Mouse (Mus musculus) T-helper 17 cell (primary cell): ENCODE data around the gene Inpp5d.

ENCODE experiments used
- in situ Hi-C, 2 experiments: fragments of 300-600 bp; cut with MboI, MseI; formaldehyde crosslinking; loops; 1 replicate in 1 of 2; 2 replicates in 1 of 2; pipeline ENCODE4 v1.15.1; 2025; ENCODE audit warnings: high pct_unique_total_duplicates in 2 of 2

The Inpp5d gene

DNA sequence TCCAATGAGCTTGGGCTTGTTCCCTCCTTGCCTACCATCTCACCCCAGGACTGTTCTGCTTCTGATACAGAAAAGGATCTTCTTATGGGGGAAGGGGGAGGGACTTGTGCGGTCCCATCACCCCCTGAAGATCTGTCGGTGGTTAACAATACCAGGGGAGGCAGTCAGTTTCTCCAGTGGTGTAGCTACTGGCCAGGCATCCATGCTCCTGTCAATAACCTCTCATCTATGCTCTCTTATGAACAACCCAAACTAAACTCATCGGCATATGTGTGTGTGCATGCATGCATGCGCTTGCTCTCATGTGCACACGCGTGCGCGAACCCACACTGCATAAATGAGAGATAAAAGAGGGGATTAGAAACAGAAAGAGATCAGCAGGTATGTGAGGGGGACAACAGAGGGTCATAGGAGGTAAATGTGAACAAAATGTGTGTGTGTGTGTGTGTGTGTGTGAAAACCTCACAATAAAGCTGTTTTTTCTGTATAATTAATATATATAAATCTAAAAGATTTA lies 29.9 kb downstream of the Inpp5d start:
- in situ Hi-C loops, result loop anchor here in 1 of 2 experiments (10.0 to 25.0 kb wide), 3 partner anchors 45 to 1412 kb away; partner anchors contain the start of gene Sh3bp4

GRCm38 (mm10) chr1:87650611-87651079 lies 30.5 kb downstream of the Inpp5d start:
- in situ Hi-C loops, result loop anchor here in 1 of 2 experiments (10.0 kb wide), 1 partner anchor 46 kb away; no protein-coding TSS in a partner anchor

DNA sequence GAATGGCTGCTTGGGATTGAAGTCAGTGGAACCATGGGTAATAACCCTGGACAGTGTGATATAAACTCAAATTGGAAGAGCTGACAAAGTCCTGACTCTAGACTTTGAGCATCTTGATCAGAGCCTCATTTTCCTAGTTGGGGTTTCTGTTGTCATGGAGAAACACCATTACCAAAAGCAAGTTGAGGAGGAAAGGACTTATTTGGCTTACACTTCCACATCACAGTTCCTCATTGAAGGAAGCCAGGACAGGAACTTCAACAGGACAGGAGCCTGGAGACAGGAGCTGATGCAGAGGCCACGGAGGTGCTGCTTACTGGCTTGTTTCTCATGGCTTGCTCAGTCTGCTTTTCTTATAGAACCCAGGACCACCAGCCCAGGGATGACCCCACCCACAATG lies 31.3 kb downstream of the Inpp5d start:
- in situ Hi-C loops, result loop anchor here in 1 of 2 experiments (10.0 kb wide), 1 partner anchor 47 kb away; no protein-coding TSS in a partner anchor

- in situ Hi-C loops, result loop anchor here in 1 of 2 experiments (10.0 kb wide), 1 partner anchor 50 kb away; no protein-coding TSS in a partner anchor
Observed at GRCm38 (mm10) chr1:87655101-87655500, 35.0 kb downstream of the Inpp5d start.

GRCm38 (mm10) chr1:87658063-87658462 lies 38.0 kb downstream of the Inpp5d start:
- in situ Hi-C loops, result loop anchor here in 1 of 2 experiments (10.0 kb wide), 1 partner anchor 53 kb away; no protein-coding TSS in a partner anchor

- in situ Hi-C loops, result loop anchor here in 1 of 2 experiments (10.0 kb wide), 1 partner anchor 54 kb away; no protein-coding TSS in a partner anchor
Observed at GRCm38 (mm10) chr1:87658485-87658884, 38.4 kb downstream of the Inpp5d start.

GRCm38 (mm10) chr1:87658937-87659617 lies 39.0 kb downstream of the Inpp5d start:
- in situ Hi-C loops, result loop anchor here in 1 of 2 experiments (10.0 kb wide), 1 partner anchor 54 kb away; no protein-coding TSS in a partner anchor

- in situ Hi-C loops, result loop anchor here in 1 of 2 experiments (10.0 kb wide), 1 partner anchor 55 kb away; no protein-coding TSS in a partner anchor
Observed at GRCm38 (mm10) chr1:87659618-87659960, 39.5 kb downstream of the Inpp5d start.

DNA sequence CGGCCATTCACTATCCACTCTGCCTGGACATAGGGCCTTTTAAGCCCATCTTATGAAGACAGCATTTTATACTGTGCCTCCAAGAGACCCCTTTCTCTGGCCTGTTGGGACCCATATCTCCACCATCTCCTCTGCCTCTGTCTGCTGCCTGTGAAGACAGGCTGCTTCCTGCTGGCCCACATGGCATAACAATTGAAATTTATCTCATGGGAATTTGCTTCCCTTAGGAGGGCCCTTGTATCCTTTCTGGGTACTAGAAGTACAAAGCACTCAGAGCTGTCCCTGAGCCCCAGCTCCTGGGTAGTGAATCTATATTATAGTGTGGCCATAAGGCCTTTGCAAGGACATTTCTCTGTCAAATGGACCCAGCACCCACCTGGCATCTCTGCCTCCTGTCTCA lies 40.6 kb downstream of the Inpp5d start:
- in situ Hi-C loops, result no loop called here

DNA sequence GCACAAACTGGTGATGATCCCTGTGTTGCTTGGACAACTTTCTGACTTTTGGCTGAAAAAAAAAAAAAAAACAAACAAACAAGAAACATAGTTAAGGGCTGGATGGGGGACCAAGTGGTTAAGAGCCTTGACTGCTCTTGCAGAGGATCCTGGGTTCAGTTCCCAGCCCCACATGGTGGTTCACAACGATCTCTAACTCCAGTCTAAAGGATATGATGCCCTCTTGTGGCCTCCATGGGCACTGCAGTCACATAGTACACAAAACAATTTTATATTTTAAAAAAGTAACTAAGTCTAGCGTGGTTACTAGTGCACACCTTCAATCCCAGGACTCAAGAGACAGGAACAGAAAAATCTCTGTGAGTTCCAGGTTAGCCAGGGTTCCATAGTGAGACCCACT lies 43.9 kb downstream of the Inpp5d start:
- in situ Hi-C loops, result no loop called here

- in situ Hi-C loops, result no loop called here
Observed at GRCm38 (mm10) chr1:87667006-87667405, 46.9 kb downstream of the Inpp5d start.

GRCm38 (mm10) chr1:87668300-87668699 lies 48.2 kb downstream of the Inpp5d start:
- in situ Hi-C loops, result no loop called here

GRCm38 (mm10) chr1:87671483-87671882 lies 51.4 kb downstream of the Inpp5d start:
- in situ Hi-C loops, result no loop called here

- in situ Hi-C loops, result no loop called here
Observed at GRCm38 (mm10) chr1:87673822-87674604, 53.9 kb downstream of the Inpp5d start.

- in situ Hi-C loops, result no loop called here
Observed at GRCm38 (mm10) chr1:87676006-87676405, 55.9 kb downstream of the Inpp5d start.

DNA sequence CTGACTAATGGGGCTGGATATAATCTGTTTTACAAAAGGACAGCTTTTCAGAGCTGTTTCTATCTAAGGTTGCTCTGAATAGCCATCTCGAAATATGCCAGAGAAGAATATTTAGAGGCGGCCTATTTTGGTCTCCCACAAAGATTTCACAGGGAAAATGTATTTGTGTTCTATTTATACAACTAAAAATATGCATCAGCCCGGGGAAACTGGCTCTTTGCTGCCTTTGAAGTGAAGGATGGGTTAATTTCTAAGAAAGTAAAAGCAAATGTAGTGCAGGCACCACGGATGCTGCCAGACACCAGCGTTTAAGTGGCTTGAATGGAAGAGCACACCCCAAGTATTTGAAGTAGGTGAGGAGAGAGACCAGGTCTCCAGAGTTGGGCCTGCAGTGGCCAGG lies 59.0 kb downstream of the Inpp5d start:
- in situ Hi-C loops, result no loop called here

DNA sequence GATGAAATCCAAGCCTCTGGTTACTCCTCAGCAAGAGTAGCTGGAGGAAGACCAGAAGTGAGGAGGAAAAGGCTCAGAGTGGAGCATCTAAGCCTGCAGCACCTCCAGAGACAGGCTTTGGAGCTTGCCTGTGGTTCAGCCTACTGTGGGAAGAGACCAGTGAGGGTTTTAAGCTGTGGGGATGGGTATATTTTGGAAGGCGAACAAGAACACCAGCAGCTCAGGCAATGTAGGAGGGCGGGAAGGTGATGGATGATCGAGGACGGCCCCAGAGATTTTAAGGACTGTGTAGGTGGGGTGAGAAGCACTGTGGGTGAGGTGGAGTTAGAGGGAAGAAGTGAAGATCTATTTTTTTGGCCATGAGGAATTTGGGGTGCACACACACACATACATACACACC lies 60.8 kb downstream of the Inpp5d start:
- in situ Hi-C loops, result loop anchor here in 1 of 2 experiments (10.0 kb wide), 1 partner anchor 644 kb away; no protein-coding TSS in a partner anchor

- in situ Hi-C loops, result loop anchor here in 1 of 2 experiments (10.0 kb wide), 1 partner anchor 642 kb away; no protein-coding TSS in a partner anchor
Observed at GRCm38 (mm10) chr1:87682473-87682872, 62.4 kb downstream of the Inpp5d start.

- in situ Hi-C loops, result loop anchor here in 1 of 2 experiments (10.0 kb wide), 1 partner anchor 641 kb away; no protein-coding TSS in a partner anchor
Observed at GRCm38 (mm10) chr1:87684071-87684470, 64.0 kb downstream of the Inpp5d start.

- in situ Hi-C loops, result loop anchor here in 1 of 2 experiments (10.0 kb wide), 1 partner anchor 640 kb away; no protein-coding TSS in a partner anchor
Observed at GRCm38 (mm10) chr1:87684791-87685190, 64.7 kb downstream of the Inpp5d start.

DNA sequence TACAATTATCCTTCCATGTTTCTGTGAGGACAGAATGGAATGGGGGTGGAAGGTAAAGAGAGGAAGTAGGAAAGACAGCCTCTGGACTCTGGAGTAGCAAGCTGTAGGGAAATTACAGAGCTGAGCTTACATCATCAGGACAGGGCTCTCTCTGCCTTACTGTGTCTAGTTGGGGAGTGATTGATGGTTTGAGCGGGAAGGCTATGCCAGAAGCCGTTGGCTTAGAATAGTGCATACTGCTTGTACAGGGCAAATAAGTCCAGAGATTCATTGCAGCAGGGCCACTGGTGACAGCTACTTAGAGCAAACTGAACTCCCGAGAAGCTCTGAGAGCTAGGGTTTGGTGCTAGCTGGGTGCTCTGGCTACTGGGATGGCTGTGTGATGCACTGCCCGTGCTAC lies 66.2 kb downstream of the Inpp5d start:
- in situ Hi-C loops, result loop anchor here in 1 of 2 experiments (10.0 kb wide), 1 partner anchor 638 kb away; no protein-coding TSS in a partner anchor
